Mouse (Mus musculus) megakaryocyte progenitor cell, adult 5-6 weeks (primary cell): ENCODE measurements around the gene Rfc1. TPM values are rescaled to one million over a fixed set of nuclear protein-coding genes. Genes with fewer than 3 reads are reported as not detected.
"Not testable (repeated sequence)": the region's sequence is repeated elsewhere in the genome, so short reads cannot be mapped to it uniquely, and the experiment has no call there.

Experiments
- ATAC-seq: replicated peaks from 2 replicates; pipeline ENCODE4 v1.8.0; 2016; ENCODE audit warnings: mild to moderate bottlenecking, moderate TSS enrichment, inconsistent platforms; ENCODE audit not compliant: poor library complexity
- total RNA-seq, 2 experiments: library from RNA; stranded (forward) in 1 of 2; stranded (reverse) in 1 of 2; fragments of 157-497, 149-512 nt in 1 of 2; fragments of 200-1000 nt in 1 of 2; gene quantifications; 2 replicates each; pipeline versions ENCODE4 v1.2.3 to v1.2.4; 2015 to 2017

Gene Rfc1
- total RNA-seq, 2 experiments from 2014 or later = 65.7 to 88.2 TPM

- no peak for ATAC-seq
Measured at GRCm38 (mm10) chr5:65305516-65305915, 30.0 kb downstream of the Rfc1 start.

- ATAC-seq = 0 out of 2 replicates have a peak, but pooled peaks have one; percentile 40
Measured at GRCm38 (mm10) chr5:65300121-65300520, 35.3 kb downstream of the Rfc1 start.

- ATAC-seq = peak; percentile 22; the same call in 1 of the 2 replicates
Measured at GRCm38 (mm10) chr5:65299623-65300022, 35.8 kb downstream of the Rfc1 start.

- ATAC-seq = peak; percentile 82
Measured at GRCm38 (mm10) chr5:65298167-65298950, 37.1 kb downstream of the Rfc1 start.

GRCm38 (mm10) chr5:65294270-65294669 lies 41.2 kb downstream of the Rfc1 start:
- ATAC-seq = no peak

- ATAC-seq = no peak
Measured at GRCm38 (mm10) chr5:65293627-65294026, 41.8 kb downstream of the Rfc1 start.

- ATAC-seq = not testable (repeated sequence)
Measured at GRCm38 (mm10) chr5:65289009-65289408, 46.5 kb downstream of the Rfc1 start.

- peak; percentile 65; the same call in 1 of the 2 replicates for ATAC-seq
Measured at GRCm38 (mm10) chr5:65287751-65288701, 47.4 kb downstream of the Rfc1 start.

- peak; percentile 76 for ATAC-seq
Measured at GRCm38 (mm10) chr5:65284171-65284570, 51.3 kb downstream of the Rfc1 start.

- ATAC-seq = no peak
Measured at GRCm38 (mm10) chr5:65281216-65281615, 54.3 kb downstream of the Rfc1 start.

GRCm38 (mm10) chr5:65279133-65279651 lies 56.3 kb downstream of the Rfc1 start:
- no peak for ATAC-seq

GRCm38 (mm10) chr5:65273966-65274365 lies 61.5 kb downstream of the Rfc1 start:
- no peak for ATAC-seq

- ATAC-seq = peak; percentile 71
Measured at GRCm38 (mm10) chr5:65257910-65258505, 77.5 kb downstream of the Rfc1 start.

GRCm38 (mm10) chr5:65250185-65250855 lies 85.2 kb downstream of the Rfc1 start:
- ATAC-seq = 0 out of 2 replicates have a peak, but pooled peaks have one; percentile 12

- ATAC-seq = peak; percentile 49
Measured at GRCm38 (mm10) chr5:65247296-65247695, 88.2 kb downstream of the Rfc1 start.

- peak; percentile 77 for ATAC-seq
Measured at GRCm38 (mm10) chr5:65242740-65243139, 92.7 kb downstream of the Rfc1 start.

GRCm38 (mm10) chr5:65231289-65232003 lies 104.0 kb downstream of the Rfc1 start:
- no peak for ATAC-seq

- ATAC-seq = no peak
Measured at GRCm38 (mm10) chr5:65224056-65224455, 111.4 kb downstream of the Rfc1 start.

- ATAC-seq = no peak
Measured at GRCm38 (mm10) chr5:65221037-65221436, 114.4 kb downstream of the Rfc1 start.
